Mouse (Mus musculus) forebrain, embryonic 13.5 days (tissue): ENCODE measurements around the gene Etnk1. TPM values are rescaled to one million over a fixed set of nuclear protein-coding genes. Genes with fewer than 3 reads are reported as not detected.

ENCODE experiments used
- ATAC-seq: fragments of 200-750 bp; cut with Nextera tagmentation; 2 replicates; pipeline ENCODE4 v1.8.0; 2017
- H3K27ac ChIP-seq: fragments of 300-500 bp; sonication (generic); 2 replicates; pipeline ENCODE4 v1.5.1; 2015; ENCODE audit warnings: inconsistent platforms, mild to moderate bottlenecking, moderate library complexity
- H3K27me3 ChIP-seq: fragments of 300-500 bp; sonication (generic); 2 replicates; pipeline ENCODE4 v1.6.1; 2015; ENCODE audit warnings: mild to moderate bottlenecking, inconsistent platforms
- H3K36me3 ChIP-seq: fragments of 300-500 bp; sonication (generic); 2 replicates; pipeline ENCODE4 v1.6.1; 2015; ENCODE audit warnings: mild to moderate bottlenecking, inconsistent platforms; ENCODE audit not compliant: poor library complexity, severe bottlenecking
- H3K4me1 ChIP-seq: fragments of 300-500 bp; sonication (generic); 2 replicates; pipeline ENCODE4 v1.6.1; 2015; ENCODE audit warnings: inconsistent platforms
- H3K4me2 ChIP-seq: fragments of 300-500 bp; sonication (generic); 2 replicates; pipeline ENCODE4 v1.6.1; 2015; ENCODE audit warnings: inconsistent platforms, mild to moderate bottlenecking, moderate library complexity
- H3K4me3 ChIP-seq: fragments of 300-500 bp; sonication (generic); 2 replicates; pipeline ENCODE4 v1.5.1; 2015; ENCODE audit warnings: mild to moderate bottlenecking, inconsistent platforms
- H3K9ac ChIP-seq: fragments of 300-500 bp; sonication (generic); 2 replicates; pipeline ENCODE4 v1.6.1; 2015; ENCODE audit warnings: mild to moderate bottlenecking, inconsistent platforms
- H3K9me3 ChIP-seq: fragments of 300-500 bp; sonication (generic); replicated peaks from 2 replicates; pipeline ENCODE4 v1.6.1; 2016; ENCODE audit warnings: inconsistent platforms
- WGBS: fragments of 180-500 bp; shearing (Covaris S2); methylation state at CpG from one replicate; pipeline ENCODE4 v1.1.7; 2015; 5-methylcytosine and 5-hydroxymethylcytosine counted together
- polyA plus RNA-seq: library from polyadenylated mRNA; unstranded; fragments of >200 nt; fragmentation: Nextera tagmentation; extraction: Ambion mirVana; gene quantifications from 2 replicates; pipeline ENCODE4 v1.2.1, GENCODE M21; 2015

Gene Etnk1
- polyA plus RNA-seq, 1 experiment from 2014 or later = 22.6 TPM

- H3K9ac ChIP-seq = no peak overlapping the region
- no peaks in the 10 kb centered on the region for H3K36me3 ChIP-seq
- H3K4me3 ChIP-seq = no peak overlapping the region
- WGBS = 91% methylated on average over 8 of the region's 8 CpGs
- no peaks in the 10 kb centered on the region for H3K4me1 ChIP-seq
- no peaks in the 10 kb centered on the region for H3K27me3 ChIP-seq
- no peak overlapping the region for H3K27ac ChIP-seq
- no peaks in the 10 kb centered on the region for H3K9me3 ChIP-seq
- no peak overlapping the region for H3K4me2 ChIP-seq
- no peak for ATAC-seq
These were observed 67.8 kb downstream of the Etnk1 start for GRCm38 (mm10) chr6:143234868-143235267.

DNA sequence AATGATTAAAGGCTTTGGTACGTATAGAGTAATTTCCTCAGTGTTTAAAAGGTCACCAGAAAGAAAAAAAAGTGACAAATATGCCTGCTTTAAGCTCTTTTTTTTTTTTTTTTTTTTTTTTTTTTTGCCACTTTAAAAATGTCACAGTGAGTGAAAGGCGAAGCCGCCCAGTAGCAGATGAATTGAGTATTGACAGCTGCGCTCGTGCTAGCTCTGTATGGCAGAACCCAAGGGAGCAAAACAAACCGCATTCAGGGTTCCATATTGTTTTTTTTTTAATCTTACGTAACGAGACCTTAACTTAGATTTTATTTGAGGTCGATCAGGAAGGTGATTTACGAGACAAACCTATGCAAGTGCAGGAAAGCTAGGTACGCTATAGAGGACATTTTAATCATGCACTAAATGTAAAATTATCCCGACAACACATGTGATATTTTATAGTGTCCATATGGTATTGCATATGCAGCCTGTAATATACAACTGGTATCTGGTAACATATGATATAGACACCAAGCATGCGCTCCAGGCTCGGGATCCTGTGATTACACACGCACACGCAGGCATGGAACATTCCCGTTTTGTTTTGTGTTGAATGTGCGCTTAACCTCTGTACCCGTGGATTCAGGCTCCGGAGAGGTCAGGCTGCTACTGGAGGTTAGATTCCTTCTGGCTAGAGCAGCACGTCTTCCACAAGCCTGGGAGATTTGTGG is 72.5 kb downstream of the Etnk1 start:
- H3K27ac ChIP-seq = 0 out of 2 replicates have a peak overlapping the region, but pooled peaks have one; percentile 32
- 72% methylated on average over 21 of the region's 21 CpGs for WGBS
- H3K4me3 ChIP-seq = no peak overlapping the region
- ATAC-seq = peak; percentile 70; the same call in 1 of the 2 replicates
- H3K9ac ChIP-seq = no peak overlapping the region
- no peaks in the 10 kb centered on the region for H3K9me3 ChIP-seq
- H3K4me2 ChIP-seq = no peak overlapping the region
- no peaks in the 10 kb centered on the region for H3K27me3 ChIP-seq
- H3K4me1 ChIP-seq = no peaks in the 10 kb centered on the region
- H3K36me3 ChIP-seq = no peaks in the 10 kb centered on the region

- no peak for ATAC-seq
- H3K27me3 ChIP-seq = no peaks in the 10 kb centered on the region
- H3K4me1 ChIP-seq = no peaks in the 10 kb centered on the region
- H3K4me3 ChIP-seq = no peak overlapping the region
- no peaks in the 10 kb centered on the region for H3K36me3 ChIP-seq
- H3K9me3 ChIP-seq = no peaks in the 10 kb centered on the region
- 87% methylated on average over 5 of the region's 5 CpGs for WGBS
- no peak overlapping the region for H3K9ac ChIP-seq
- H3K27ac ChIP-seq = no peak overlapping the region
- H3K4me2 ChIP-seq = no peak overlapping the region
These were observed 76.2 kb downstream of the Etnk1 start for GRCm38 (mm10) chr6:143243191-143243590.

- no peaks in the 10 kb centered on the region for H3K36me3 ChIP-seq
- no peak overlapping the region for H3K4me3 ChIP-seq
- peaks cover 38% of the 10 kb centered on the region for H3K4me1 ChIP-seq
- no peak for ATAC-seq
- H3K4me2 ChIP-seq = no peak overlapping the region
- no peaks in the 10 kb centered on the region for H3K9me3 ChIP-seq
- H3K27ac ChIP-seq = no peak overlapping the region
- no peak overlapping the region for H3K9ac ChIP-seq
- peaks cover 13% of the 10 kb centered on the region for H3K27me3 ChIP-seq
- WGBS = 64% methylated on average over 4 of the region's 4 CpGs
These were observed 90.9 kb downstream of the Etnk1 start for GRCm38 (mm10) chr6:143257921-143258320.

DNA sequence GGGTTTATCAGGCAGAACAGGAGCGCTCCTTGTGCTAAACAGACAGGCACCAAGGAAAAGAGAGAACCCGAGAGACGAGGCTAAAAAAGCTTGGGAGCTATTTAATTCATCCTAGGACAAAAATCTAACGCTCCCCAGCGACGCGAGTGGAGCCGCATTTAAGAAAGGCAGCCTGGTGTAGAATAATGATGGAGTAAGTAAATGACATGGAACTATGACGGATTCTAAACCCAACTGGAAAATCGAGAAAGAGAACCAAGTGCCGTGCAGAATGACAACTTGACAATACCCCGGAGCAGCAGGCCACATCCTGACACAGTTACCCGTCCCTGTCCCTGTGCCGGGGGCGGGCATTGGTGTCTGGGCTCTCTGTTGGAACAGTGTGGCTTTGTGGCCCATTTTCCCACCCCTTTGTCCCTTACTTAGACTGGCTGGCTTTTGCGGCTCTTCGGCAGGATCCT is 92.2 kb downstream of the Etnk1 start:
- Histone ChIP-seq H3K27me3 (peaks cover 16% of the 10 kb centered on the region), H3K27ac (0 out of 2 replicates have a peak overlapping the region, but pooled peaks have one; percentile 16), H3K4me1 (peaks cover 38% of the 10 kb centered on the region), H3K9me3 (no peaks in the 10 kb centered on the region), H3K4me3 (peak overlapping the region; percentile 19), H3K36me3 (no peaks in the 10 kb centered on the region), H3K4me2 (peak overlapping the region; percentile 55), H3K9ac (peak overlapping the region; percentile 43)
- ATAC-seq = peak; percentile 34; the same call in 1 of the 2 replicates
- WGBS = 13% methylated on average over 17 of the region's 17 CpGs

DNA sequence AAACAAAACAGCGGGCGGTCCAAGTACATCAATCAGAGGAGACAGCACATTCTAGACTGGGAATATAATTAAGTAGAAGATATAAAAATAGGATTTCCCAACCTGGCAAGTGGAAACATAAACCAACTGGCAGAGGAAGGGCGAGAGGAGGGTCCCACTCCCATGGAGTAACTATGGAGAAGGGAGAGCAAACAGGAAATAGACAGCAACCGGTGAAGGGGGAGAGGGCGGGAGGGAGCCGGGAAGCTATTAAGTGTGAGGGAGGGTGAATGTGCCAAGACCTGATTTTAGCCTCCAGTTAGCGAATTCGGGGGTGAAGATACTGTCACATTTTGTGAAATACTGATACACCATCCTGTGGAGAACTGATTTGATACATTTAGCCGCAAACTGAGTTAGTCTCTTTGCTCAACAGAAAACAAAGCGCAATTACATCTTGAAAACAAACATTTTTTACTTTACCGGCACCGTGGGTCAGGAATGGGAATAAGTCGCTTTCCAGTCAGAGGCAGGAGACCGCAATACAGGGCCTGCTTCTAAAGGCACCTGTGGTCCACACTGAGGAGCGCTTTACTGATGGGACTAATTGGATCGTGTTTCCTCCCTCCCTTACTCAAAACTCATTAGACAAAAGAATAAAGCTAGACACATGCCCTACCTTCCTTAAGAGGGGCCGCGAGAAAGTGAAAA is 93.0 kb downstream of the Etnk1 start:
- WGBS = 21% methylated on average over 18 of the region's 18 CpGs
- Histone ChIP-seq H3K36me3 (no peaks in the 10 kb centered on the region), H3K27ac (peak overlapping the region; percentile 31), H3K4me3 (peak overlapping the region; percentile 19), H3K4me1 (peaks cover 38% of the 10 kb centered on the region), H3K4me2 (peak overlapping the region; percentile 55), H3K9me3 (no peaks in the 10 kb centered on the region), H3K9ac (peak overlapping the region; percentile 34; the same call in 1 of the 2 replicates), H3K27me3 (peaks cover 22% of the 10 kb centered on the region)
- ATAC-seq = peak; percentile 54; the same call in 1 of the 2 replicates

GRCm38 (mm10) chr6:143260560-143261288 is 93.7 kb downstream of the Etnk1 start:
- H3K4me3 ChIP-seq = peak overlapping the region; percentile 19
- ATAC-seq = peak; percentile 73

DNA sequence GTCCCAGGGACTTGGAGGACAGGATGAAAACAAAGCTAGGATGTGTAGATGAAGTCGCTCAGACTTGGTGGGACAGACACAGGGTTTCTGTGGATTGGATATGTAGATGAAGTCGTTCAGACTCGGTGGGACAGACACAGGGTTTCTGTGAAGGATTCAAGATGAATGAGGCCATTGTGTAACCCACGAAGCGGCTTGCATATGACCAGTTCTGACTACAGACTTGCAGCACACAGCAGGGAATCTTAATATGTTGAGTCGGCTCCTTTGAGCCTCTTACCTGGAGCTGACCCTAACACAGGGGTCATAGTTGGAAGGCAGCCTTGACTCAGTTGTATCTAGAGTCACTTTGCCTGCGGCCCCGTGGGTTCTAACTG is 94.3 kb downstream of the Etnk1 start:
- peaks cover 22% of the 10 kb centered on the region for H3K27me3 ChIP-seq
- 17% methylated on average over 8 of the region's 8 CpGs for whole genome bisulfite sequencing
- no peaks in the 10 kb centered on the region for H3K9me3 ChIP-seq
- H3K4me2 ChIP-seq = peak overlapping the region; percentile 55; the same call in 1 of the 2 replicates
- H3K9ac ChIP-seq = no peak overlapping the region
- H3K4me3 ChIP-seq = no peak overlapping the region
- peak overlapping the region; percentile 25; the same call in 1 of the 2 replicates for H3K27ac ChIP-seq
- no peaks in the 10 kb centered on the region for H3K36me3 ChIP-seq
- peaks cover 38% of the 10 kb centered on the region for H3K4me1 ChIP-seq
- ATAC-seq = peak; percentile 37; the same call in 1 of the 2 replicates

More at GRCm38 (mm10) chr6:143260560-143261288, 93.7 kb downstream of the Etnk1 start:
- peak overlapping the region; percentile 55 for H3K4me2 ChIP-seq
- peaks cover 22% of the 10 kb centered on the region for H3K27me3 ChIP-seq
- WGBS = 8% methylated on average over 14 of the region's 14 CpGs
- no peaks in the 10 kb centered on the region for H3K36me3 ChIP-seq
- H3K9ac ChIP-seq = no peak overlapping the region
- peaks cover 38% of the 10 kb centered on the region for H3K4me1 ChIP-seq
- H3K9me3 ChIP-seq = no peaks in the 10 kb centered on the region
- peak overlapping the region; percentile 31 for H3K27ac ChIP-seq

DNA sequence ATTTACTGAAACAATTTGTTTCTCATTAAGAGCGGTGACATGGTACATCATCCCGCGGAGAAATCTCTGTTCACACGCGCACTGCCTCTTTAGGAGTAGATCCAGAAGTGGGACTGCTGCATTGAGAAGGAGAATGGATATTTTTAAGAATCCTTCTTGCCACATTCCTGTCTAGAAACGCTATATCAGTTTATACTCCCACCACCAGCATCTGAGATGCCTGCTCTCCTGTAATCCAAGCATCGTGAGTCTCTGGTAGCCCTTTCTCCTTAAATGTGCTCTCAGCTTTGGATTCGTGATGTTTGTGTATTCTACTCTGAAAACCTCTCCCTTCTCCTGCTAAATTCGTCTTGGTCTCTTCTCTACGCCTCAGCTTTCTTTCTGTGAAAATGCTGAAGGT is 98.5 kb downstream of the Etnk1 start:
- peaks cover 15% of the 10 kb centered on the region for H3K4me1 ChIP-seq
- H3K27ac ChIP-seq = no peak overlapping the region
- H3K9me3 ChIP-seq = no peaks in the 10 kb centered on the region
- H3K27me3 ChIP-seq = peaks cover 9% of the 10 kb centered on the region; the same call in 1 of the 2 replicates
- WGBS = 95% methylated on average over 10 of the region's 10 CpGs
- no peak overlapping the region for H3K9ac ChIP-seq
- no peak overlapping the region for H3K4me2 ChIP-seq
- ATAC-seq = no peak
- no peak overlapping the region for H3K4me3 ChIP-seq
- H3K36me3 ChIP-seq = no peaks in the 10 kb centered on the region

- Histone ChIP-seq H3K4me1 (no peaks in the 10 kb centered on the region), H3K9ac (no peak overlapping the region), H3K27ac (no peak overlapping the region), H3K27me3 (no peaks in the 10 kb centered on the region), H3K4me3 (no peak overlapping the region), H3K36me3 (no peaks in the 10 kb centered on the region), H3K9me3 (no peaks in the 10 kb centered on the region), H3K4me2 (no peak overlapping the region)
- ATAC-seq = no peak
- 51% methylated on average over 3 of the region's 3 CpGs for WGBS
These were observed 112.2 kb downstream of the Etnk1 start for GRCm38 (mm10) chr6:143279222-143279621.
